Mouse (Mus musculus): ENCODE results near the gene Car9.
"Not testable (repeated sequence)": the region's sequence is repeated elsewhere in the genome, so short reads cannot be mapped to it uniquely, and the experiment has no call there.

Car9 gene

GRCm38 (mm10) chr4:43528487-43528886, 21.7 kb downstream of the Car9 start:
- no peak for DNase-seq (ENCODE audit: low spot score)

DNA sequence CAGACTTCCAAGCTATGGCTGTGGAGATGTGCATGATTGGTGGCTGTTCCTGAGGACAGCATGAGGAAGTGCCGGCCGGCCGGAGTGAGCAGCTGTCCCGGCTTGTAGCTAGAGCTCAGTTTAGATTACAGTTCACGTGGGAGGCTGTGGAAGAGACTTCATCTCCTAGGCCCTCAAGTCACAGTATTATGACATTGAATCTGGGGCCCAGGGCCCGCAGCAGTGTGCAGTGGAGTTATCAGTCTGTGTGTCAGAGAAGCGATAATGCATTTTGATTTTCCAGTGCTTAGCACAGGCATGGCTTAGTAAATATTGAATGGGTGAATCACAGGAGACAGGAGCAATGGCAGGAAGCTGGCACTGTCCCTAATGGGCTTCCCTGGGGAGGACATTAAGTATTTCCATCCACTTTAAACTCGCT, 23.3 kb downstream of the Car9 start:
- no peak for DNase-seq (ENCODE audit: low spot score)

DNA sequence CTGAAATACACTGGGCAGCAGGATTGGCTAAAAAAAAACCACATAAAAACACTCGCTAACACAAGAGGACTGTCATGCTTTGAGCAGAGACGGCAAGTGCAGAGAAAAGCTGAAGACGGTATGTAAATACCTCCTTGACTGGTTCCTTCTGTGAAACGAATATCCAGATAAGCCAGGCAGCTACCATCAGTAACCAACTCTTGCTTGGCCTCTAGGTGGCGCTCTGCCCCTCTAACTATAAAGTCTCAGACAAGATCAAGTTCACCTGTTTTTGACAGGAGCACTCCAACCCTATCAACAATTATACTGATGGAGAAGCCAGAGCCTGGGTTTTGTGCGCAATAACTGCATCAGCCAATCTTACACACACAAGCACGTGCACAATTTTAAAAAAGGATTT, 23.8 kb downstream of the Car9 start:
- DNase-seq (ENCODE audit: low spot score): peak; percentile 80

DNA sequence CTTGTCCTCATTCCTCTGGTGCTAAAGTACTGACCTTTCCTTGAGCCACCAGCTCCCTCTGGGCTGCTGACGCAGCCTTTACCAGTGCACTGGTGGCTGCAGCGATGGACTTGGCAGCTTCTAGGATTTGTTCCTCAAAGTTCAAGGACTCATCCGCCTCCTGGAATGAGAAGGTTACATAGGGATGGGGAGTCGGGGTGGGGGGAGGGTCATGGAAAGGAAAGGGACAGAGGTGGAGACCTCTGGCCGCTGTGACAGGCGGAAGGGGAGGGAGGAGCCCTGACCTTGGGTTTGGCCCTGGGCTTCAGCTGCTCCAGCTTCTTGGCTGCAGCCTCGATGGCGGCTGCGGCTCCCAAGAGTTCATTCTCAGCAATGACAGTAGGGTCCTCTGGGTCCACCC, 26.5 kb downstream of the Car9 start:
- no peak for DNase-seq (ENCODE audit: low spot score)

DNA sequence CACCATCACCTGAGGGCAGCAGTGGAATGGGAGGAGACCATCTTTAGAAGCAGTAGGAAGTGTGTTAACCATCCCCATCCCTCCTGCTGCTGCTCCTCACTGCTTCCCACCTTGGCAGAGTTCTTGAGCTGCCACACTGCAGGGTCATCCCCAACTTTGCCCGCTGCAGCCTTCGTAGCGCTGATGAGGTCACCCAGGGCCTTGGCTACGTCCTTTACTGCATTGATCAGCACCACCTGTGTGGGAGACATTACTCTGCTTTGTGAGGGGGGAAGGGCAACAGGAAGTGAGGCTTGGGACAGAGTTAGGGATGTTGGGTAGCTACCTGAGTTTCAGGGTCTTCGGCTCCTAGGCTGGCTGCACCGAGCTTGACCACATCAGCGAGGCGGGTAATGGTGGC, 28.9 kb downstream of the Car9 start:
- DNase-seq (ENCODE audit: low spot score): no peak

GRCm38 (mm10) chr4:43536031-43536430, 29.3 kb downstream of the Car9 start:
- DNase-seq (ENCODE audit: low spot score): no peak

- no peak for DNase-seq (ENCODE audit: low spot score)
These were observed 35.3 kb downstream of the Car9 start for GRCm38 (mm10) chr4:43542044-43542443.

DNA sequence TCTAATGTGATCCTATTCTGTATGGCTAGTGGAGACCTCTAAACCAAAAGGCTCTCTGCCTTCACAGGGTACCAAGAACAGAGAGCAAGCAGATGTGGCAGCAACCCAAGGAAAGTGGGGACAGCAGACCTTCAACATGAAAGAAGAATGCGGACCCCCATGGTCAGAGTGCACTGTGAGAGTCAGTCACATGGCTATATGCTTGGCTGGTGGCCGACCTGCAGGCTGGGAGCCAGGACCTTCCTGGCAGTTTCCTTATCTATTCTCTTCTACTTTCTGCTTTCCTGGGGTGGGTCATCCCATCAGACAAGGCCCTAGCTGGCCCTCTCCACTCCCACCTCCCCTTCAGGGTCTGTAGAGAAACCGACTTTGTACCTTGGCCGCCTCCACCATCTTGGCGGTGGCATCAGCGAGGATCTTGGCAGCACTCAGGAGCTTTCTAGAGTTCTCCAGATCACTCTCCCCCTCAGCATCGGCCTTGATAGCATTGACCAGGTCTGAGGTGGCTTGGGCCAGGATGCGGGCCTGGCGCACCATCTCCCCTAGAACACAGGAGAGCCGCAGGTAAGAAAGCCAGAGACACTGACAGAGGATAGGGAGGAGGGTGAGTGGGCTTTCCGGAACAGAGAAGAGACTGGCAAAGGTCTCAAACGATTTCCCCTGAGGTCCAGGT, 39.7 kb downstream of the Car9 start:
- DNase-seq (ENCODE audit: low spot score): no peak

GRCm38 (mm10) chr4:43547160-43547559, 40.4 kb downstream of the Car9 start:
- DNase-seq (ENCODE audit: low spot score): no peak

DNA sequence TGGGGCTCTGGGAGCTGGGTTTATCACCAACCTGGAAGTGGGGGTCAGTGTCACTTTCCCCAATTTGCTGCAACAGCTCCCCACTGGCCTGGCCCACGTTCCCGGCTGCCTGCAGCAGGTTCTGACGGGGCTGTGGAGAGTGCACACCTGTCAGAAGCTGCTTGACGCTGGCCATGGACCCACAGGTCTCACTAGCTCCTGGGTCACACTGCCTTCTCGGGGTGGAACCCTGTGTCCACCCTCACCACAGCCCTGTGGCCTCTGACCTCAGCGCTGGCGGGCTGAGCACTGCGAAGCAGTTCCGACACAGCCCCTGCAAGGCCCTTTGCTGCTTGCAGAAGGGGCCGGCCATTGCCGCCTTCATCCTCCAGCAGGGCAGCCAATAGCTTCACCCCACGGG, 42.3 kb downstream of the Car9 start:
- DNase-seq (ENCODE audit: low spot score): no peak

GRCm38 (mm10) chr4:43551854-43552253, 45.1 kb downstream of the Car9 start:
- DNase-seq (ENCODE audit: low spot score): not testable (repeated sequence)

GRCm38 (mm10) chr4:43552437-43552836, 45.7 kb downstream of the Car9 start:
- no peak for DNase-seq (ENCODE audit: low spot score)

DNA sequence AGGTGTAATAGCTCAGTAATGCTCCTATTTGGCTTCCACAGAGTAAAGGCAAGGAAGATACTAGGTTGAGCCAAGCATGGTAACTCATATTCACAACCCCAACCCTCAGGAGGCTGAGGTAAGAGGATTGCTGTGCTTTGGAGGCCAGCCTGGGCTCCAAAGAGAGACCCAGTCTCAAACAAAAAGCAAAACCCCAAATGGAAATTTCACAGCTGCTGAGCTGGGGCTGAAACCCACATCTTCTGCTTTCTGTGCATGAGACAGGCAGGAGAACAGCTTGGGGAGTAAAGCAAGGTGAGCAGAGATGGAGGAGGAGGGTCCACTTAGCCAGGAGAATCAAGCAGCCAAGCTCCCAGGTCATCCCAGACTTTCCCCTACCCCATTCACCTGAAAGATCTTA, 47.1 kb downstream of the Car9 start:
- DNase-seq (ENCODE audit: low spot score): no peak

GRCm38 (mm10) chr4:43555926-43556325, 49.2 kb downstream of the Car9 start:
- DNase-seq (ENCODE audit: low spot score): no peak

GRCm38 (mm10) chr4:43558028-43558630, 51.4 kb downstream of the Car9 start:
- DNase-seq (ENCODE audit: low spot score): no peak

DNA sequence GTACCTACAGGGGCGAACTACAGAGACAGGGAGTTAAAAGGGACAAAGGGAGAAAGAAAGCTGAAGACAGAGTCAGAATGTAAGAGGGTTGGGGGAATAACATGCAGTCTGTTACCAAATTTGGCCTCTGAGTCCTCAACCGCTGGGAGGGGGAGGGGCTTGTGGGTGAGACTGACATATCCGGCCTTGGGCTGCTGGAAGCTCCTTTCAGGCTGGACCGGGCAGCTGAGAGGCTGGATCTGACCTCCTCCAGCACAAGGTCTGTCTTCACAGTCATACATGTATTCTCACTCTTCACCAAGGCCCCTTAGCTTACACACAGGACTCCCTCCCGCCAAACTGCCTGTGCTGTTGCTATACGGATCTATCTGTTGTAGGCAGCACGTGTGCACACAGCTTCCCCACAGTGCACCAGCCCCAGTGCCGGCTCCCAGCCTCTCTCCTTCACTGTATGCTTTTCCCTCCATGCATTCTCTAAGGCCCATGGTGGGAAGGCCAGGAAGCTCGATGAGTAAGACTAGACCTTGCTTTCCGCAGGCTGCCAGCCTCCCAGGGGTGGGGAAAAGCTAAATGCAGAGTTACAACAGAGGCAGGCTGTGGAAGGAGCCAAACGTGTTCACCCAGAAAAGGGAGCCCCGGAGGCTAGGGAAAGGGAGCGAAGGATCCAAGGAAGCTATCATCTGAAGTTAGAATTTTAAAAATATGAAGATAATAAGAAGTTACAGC, 52.0 kb downstream of the Car9 start:
- DNase-seq (ENCODE audit: low spot score): peak; percentile 60

DNA sequence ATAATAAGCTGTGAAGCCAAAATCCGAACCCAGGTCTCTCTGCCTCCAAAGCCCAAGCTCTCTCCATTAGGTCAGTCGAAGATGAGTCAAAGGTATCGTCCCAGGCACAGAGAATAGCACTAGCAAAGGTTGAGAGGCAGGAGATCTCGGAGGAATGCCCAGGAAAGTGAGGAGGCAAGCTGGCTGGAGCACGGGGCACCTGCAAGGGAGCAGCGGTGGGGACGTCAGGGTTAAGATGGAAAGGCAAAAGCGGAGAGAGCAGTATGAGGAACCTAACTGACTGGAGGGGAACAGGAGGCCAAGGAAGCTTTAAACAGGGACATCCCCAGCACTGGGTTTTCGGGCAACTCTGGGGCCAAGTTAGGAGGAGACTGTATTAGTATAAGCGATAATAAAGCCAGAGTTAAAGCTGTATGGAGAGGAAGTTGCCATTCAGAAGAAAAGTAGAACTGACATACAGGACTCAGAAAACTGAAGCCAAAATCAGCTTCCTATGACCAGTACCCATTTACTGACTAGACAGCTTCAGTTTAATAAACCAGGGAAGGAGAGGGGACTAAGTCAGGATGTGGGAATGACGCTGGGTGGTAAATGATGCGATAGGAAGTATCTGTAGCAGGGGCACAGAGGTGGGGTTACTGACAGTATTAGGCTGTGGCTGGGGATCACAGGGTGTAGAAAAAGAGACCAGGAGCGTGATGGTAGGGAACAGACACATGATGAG, 52.9 kb downstream of the Car9 start:
- no peak for DNase-seq (ENCODE audit: low spot score)

DNA sequence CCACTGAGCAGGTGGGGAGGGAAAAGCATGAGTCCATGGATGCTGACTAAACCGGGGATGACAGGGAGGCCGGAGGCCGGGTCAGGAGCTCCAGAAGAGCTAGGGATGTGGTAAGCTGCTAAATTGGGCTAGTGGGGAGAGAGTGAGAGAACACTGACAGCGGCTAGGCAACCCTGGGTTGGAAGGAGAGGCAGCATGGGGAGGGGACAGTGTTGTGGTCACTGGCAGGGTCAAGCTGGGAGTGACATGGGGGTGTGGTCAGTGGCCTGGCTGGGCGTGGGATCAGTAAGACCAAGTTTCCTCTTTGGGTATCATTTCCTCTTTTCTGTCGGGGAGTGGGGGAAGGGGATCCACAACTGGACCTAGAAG, 53.5 kb downstream of the Car9 start:
- DNase-seq (ENCODE audit: low spot score): no peak

DNA sequence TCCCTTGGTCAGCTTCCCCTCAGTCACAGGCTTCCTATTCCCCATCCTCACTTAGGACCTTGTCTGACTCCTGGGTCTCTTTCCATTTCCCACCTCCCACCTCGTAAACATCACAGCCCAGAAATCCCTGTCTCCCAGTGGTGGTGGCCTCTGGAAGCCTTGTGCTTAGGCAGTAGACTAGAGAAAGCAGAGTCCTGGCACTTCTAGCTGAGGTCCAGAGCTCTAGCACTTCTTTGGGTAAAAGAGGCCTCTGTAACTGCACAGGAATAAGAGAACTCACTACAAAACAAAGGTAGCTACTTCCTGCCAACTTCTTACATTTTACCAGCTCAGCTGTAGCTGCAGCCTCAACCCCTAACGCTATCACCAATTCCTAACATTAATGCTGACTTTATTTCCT, 54.2 kb downstream of the Car9 start:
- no peak for DNase-seq (ENCODE audit: low spot score)

GRCm38 (mm10) chr4:43561436-43561996, 54.8 kb downstream of the Car9 start:
- DNase-seq (ENCODE audit: low spot score): no peak

- peak; percentile 84 for DNase-seq (ENCODE audit: low spot score)
These were observed 55.4 kb downstream of the Car9 start, which contains the start of the genes Creb3 and Tln1 for GRCm38 (mm10) chr4:43561997-43562768. Creb3 (plus strand) TSS chr4:43562332. Tln1 (minus strand) TSS chr4:43562691.

Data from urinary bladder, postnatal 25 days (tissue).